Mouse (Mus musculus) E14TG2a.4 (cell line): ENCODE results near the gene Bcl11a.

Experiments
- CTCF ChIP-seq: conservative IDR thresholded peaks from 2 replicates; pipeline ENCODE4 v1.5.1; 2014; ENCODE audit warnings: low read length
- NANOG ChIP-seq: IDR thresholded peaks from 2 replicates; pipeline ENCODE4 v1.6.1; 2014; ENCODE audit warnings: borderline replicate concordance, low read length, mixed read lengths
- POU5F1 ChIP-seq: IDR thresholded peaks from 2 replicates; pipeline ENCODE4 v1.6.1; 2014; ENCODE audit warnings: low read length, borderline replicate concordance

DNA sequence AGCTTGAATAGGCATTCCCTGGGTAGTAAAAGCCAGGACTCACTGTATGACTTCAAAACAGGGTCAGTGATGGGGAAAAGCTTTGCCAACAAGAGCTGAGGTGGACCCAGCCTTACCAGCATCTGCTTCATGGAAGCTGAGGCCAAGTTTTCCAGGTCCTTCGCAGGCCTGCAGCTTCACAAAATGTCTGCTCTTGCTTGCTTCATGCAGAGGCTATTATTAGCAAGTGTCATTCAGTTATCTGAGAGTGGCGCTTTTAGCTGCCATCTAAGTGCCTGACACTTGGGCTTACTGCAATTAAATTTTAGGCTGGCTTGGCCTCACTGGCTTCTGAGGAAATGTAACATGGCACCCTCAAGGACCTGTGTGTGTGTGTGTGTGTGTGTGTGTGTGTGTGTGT, 32.3 kb downstream of the Bcl11a start:
- no peak for TF ChIP-seq CTCF
- TF ChIP-seq NANOG = no peak
- no peak for TF ChIP-seq POU5F1
